Mouse (Mus musculus) embryonic facial prominence, embryonic 12.5 days (tissue): ENCODE results near the gene Zcchc4. TPM values are rescaled to one million over a fixed set of nuclear protein-coding genes. Genes with fewer than 3 reads are reported as not detected.

Experiments used
- ATAC-seq: fragments of 200-750 bp; cut with Nextera tagmentation; 2 replicates; pipeline ENCODE4 v1.8.0; 2017; ENCODE audit not compliant: insufficient number of reproducible peaks, insufficient read depth, low FRiP score, low TSS enrichment
- H3K27ac ChIP-seq: fragments of 300-500 bp; sonication (generic); 2 replicates; pipeline ENCODE4 v1.5.1; 2016; ENCODE audit warnings: mild to moderate bottlenecking
- H3K27me3 ChIP-seq: fragments of 300-500 bp; sonication (generic); 2 replicates; pipeline ENCODE4 v1.6.1; 2016; ENCODE audit warnings: mild to moderate bottlenecking, moderate library complexity
- H3K36me3 ChIP-seq: fragments of 300-500 bp; sonication (generic); 2 replicates; pipeline ENCODE4 v1.6.1; 2016; ENCODE audit warnings: mild to moderate bottlenecking
- H3K4me1 ChIP-seq: fragments of 300-500 bp; sonication (generic); 2 replicates; pipeline ENCODE4 v1.6.1; 2016
- H3K4me2 ChIP-seq: fragments of 300-500 bp; sonication (generic); replicated peaks from 2 replicates; pipeline ENCODE4 v1.6.1; 2016; ENCODE audit warnings: mild to moderate bottlenecking, moderate library complexity
- H3K4me3 ChIP-seq: fragments of 300-500 bp; sonication (generic); 2 replicates; pipeline ENCODE4 v1.5.1; 2016; ENCODE audit warnings: mild to moderate bottlenecking
- H3K9ac ChIP-seq: fragments of 300-500 bp; sonication (generic); 2 replicates; pipeline ENCODE4 v1.6.1; 2016; ENCODE audit warnings: mild to moderate bottlenecking, moderate library complexity
- H3K9me3 ChIP-seq: fragments of 300-500 bp; sonication (generic); 2 replicates; pipeline ENCODE4 v1.6.1; 2016; ENCODE audit warnings: mild to moderate bottlenecking, moderate library complexity
- WGBS: fragments of 180-500 bp; shearing (Covaris S2); methylation state at CpG from one replicate; pipeline ENCODE4 v1.1.7; 2016; 5-methylcytosine and 5-hydroxymethylcytosine counted together
- polyA plus RNA-seq: library from polyadenylated mRNA; unstranded; fragments of >200 nt; fragmentation: Nextera tagmentation; extraction: Ambion mirVana; gene quantifications from 2 replicates; pipeline ENCODE4 v1.2.1, GENCODE M21; 2016

Zcchc4 gene
- 21.1 and 22.3 TPM in 2 replicates for polyA plus RNA-seq

DNA sequence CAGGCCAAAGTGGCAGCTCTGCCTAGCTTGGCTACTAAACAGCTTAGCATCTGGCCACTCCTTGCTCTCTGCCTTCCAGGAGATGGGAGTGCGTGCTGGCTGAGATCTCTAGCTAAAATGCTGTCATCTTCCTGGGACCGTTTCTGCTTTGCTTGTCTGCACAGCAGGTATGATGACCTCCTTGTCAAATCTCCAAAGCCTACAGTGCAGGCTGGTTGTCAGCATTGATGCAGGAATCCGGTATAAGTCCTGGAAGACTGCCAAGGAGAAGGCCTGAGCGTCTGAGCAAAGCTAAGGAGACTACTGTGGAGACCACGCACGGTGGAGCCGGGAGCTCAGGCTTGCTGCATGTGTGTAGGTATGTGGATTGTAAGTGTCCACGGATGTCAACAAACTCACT lies at the start of gene Zcchc4:
Gene Zcchc4, plus strand, starts transcription at position 173 of the 400 bp plus-strand sequence.
- WGBS = 76% methylated on average over 8 of the region's 8 CpGs
- no peaks in the 10 kb centered on the region for H3K27me3 ChIP-seq
- ATAC-seq = no peak
- no peak within 1 kb of the TSS for H3K4me3 ChIP-seq
- H3K4me2 ChIP-seq = no peak within 1 kb of the TSS
- H3K9me3 ChIP-seq = no peaks in the 10 kb centered on the region
- no peaks in the 10 kb centered on the region for H3K4me1 ChIP-seq
- H3K9ac ChIP-seq = no peak within 1 kb of the TSS
- H3K27ac ChIP-seq = no peak within 1 kb of the TSS
- peaks cover 5% of the 10 kb centered on the region for H3K36me3 ChIP-seq

- H3K4me3 ChIP-seq = no peak overlapping the region
- WGBS = 86% methylated on average over 5 of the region's 5 CpGs
- no peaks in the 10 kb centered on the region for H3K36me3 ChIP-seq
- no peak overlapping the region for H3K27ac ChIP-seq
- no peaks in the 10 kb centered on the region for H3K27me3 ChIP-seq
- no peak for ATAC-seq
- no peaks in the 10 kb centered on the region for H3K9me3 ChIP-seq
- no peak overlapping the region for H3K9ac ChIP-seq
- no peak overlapping the region for H3K4me2 ChIP-seq
- H3K4me1 ChIP-seq = no peaks in the 10 kb centered on the region
Observed at GRCm38 (mm10) chr5:52727747-52728146, 47.5 kb upstream of the Zcchc4 start.

DNA sequence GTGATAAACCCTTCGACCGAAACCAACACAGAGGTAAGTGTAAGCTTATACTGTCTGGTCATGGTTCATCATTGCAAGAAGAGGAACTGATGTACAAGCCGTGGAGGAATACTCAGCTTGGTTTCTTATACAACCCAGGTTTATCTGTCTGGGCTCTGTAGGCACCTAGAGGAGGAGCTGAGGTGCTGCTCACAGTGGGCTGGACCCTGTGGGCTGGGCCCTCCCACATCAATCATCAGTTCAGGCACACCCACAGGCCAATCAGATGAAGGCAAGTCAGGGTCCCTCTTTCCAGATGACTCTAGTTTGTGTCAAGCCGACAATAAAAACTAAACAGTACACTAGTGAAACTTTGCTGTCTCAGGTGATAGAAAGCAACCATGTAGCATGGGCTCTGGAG lies 42.4 kb upstream of the Zcchc4 start:
- ATAC-seq = no peak
- no peaks in the 10 kb centered on the region for H3K27me3 ChIP-seq
- H3K27ac ChIP-seq = no peak overlapping the region
- H3K9ac ChIP-seq = no peak overlapping the region
- no peaks in the 10 kb centered on the region for H3K9me3 ChIP-seq
- WGBS = 73% methylated on average over 4 of the region's 4 CpGs
- H3K36me3 ChIP-seq = no peaks in the 10 kb centered on the region
- H3K4me3 ChIP-seq = no peak overlapping the region
- no peak overlapping the region for H3K4me2 ChIP-seq
- no peaks in the 10 kb centered on the region for H3K4me1 ChIP-seq

DNA sequence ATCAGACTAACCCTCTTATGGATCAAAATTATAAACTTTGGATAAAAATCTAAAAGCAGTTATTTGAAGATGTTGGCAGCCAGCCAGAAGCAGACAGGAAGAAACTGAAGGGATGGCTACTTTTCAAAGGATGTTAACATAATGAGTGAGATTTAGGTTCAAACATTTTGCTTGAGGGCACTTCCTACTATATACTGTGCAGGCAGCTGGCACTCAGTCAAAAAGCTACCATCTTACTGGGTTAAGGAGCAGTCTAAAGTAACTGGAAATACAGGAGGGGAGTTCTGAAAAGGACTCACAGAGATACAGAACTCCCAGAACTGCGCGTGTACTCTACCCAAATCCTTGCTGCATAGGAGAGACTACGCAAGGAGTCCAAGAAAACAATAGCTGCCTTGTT lies 39.2 kb upstream of the Zcchc4 start:
- WGBS = 35% methylated on average over 3 of the region's 3 CpGs
- Histone ChIP-seq H3K4me2 (no peak overlapping the region), H3K9me3 (no peaks in the 10 kb centered on the region), H3K27me3 (no peaks in the 10 kb centered on the region), H3K4me3 (no peak overlapping the region), H3K9ac (no peak overlapping the region), H3K36me3 (no peaks in the 10 kb centered on the region), H3K4me1 (no peaks in the 10 kb centered on the region), H3K27ac (no peak overlapping the region)
- ATAC-seq = no peak

GRCm38 (mm10) chr5:52741391-52742111 lies 33.7 kb upstream of the Zcchc4 start, which contains the start of gene Pi4k2b:
Pi4k2b (plus strand) TSS chr5:52741574.
- Histone ChIP-seq H3K4me1 (peaks cover 7% of the 10 kb centered on the region), H3K9me3 (no peaks in the 10 kb centered on the region), H3K36me3 (no peaks in the 10 kb centered on the region), H3K27me3 (no peaks in the 10 kb centered on the region), H3K9ac (peak within 1 kb of the TSS; percentile 74), H3K4me3 (peak within 1 kb of the TSS; percentile 83), H3K27ac (peak within 1 kb of the TSS; percentile 80), H3K4me2 (peak within 1 kb of the TSS; percentile 59)
- WGBS = under 1% methylated on average over 70 of the region's 75 CpGs
- ATAC-seq = peak; percentile 89

DNA sequence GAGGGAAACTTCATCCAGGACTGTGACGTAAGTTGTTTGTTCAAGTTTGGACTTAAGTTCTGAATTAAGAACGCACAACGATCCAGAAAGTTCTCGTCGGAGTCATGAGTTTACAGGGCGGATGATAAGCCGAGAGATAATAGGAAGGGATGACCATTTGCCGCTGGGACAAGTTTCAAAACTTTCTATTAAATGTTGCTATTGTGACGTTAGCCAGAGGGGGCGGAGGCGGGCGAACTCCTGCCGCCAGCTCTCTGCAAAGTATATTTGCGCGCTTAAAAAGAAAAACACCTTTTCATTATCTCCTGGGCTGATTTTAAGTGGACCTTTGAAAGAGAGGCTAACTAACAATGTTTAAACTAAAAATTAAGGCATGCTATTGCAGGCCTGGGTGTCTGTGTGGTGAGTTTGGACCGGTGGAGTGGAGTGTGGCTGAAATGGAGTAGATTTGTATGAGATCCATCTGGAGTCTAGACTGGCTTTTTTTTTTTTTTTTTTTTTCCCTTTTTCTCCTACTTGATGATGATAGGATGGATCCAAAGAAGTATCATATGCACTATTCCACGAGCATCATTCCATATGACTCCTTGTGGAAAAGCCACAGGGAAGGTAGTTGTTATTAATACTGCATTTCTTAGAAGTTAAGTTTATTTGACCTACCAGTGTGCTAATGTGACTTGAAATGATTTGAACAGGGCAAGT lies 32.9 kb upstream of the Zcchc4 start:
- peak overlapping the region; percentile 74 for H3K9ac ChIP-seq
- peak overlapping the region; percentile 80 for H3K27ac ChIP-seq

GRCm38 (mm10) chr5:52743231-52743630 lies 32.0 kb upstream of the Zcchc4 start:
- Histone ChIP-seq H3K9me3 (no peaks in the 10 kb centered on the region), H3K4me2 (peak overlapping the region; percentile 59), H3K27me3 (no peaks in the 10 kb centered on the region), H3K36me3 (no peaks in the 10 kb centered on the region), H3K4me3 (peak overlapping the region; percentile 83; the same call in 1 of the 2 replicates), H3K27ac (no peak overlapping the region), H3K4me1 (peaks cover 7% of the 10 kb centered on the region), H3K9ac (no peak overlapping the region)
- no peak for ATAC-seq
- 37% methylated on average over 4 of the region's 4 CpGs for WGBS

More for the DNA sequence above, 32.9 kb upstream of the Zcchc4 start:
- Histone ChIP-seq H3K36me3 (no peaks in the 10 kb centered on the region), H3K4me1 (peaks cover 7% of the 10 kb centered on the region), H3K4me2 (peak overlapping the region; percentile 59), H3K9me3 (no peaks in the 10 kb centered on the region), H3K4me3 (peak overlapping the region; percentile 83), H3K27me3 (no peaks in the 10 kb centered on the region)
- 2% methylated on average over 17 of the region's 17 CpGs for WGBS
- ATAC-seq = no peak

- Histone ChIP-seq H3K4me1 (peaks cover 7% of the 10 kb centered on the region), H3K4me3 (no peak overlapping the region), H3K36me3 (no peaks in the 10 kb centered on the region), H3K27me3 (no peaks in the 10 kb centered on the region), H3K9ac (no peak overlapping the region), H3K27ac (no peak overlapping the region), H3K9me3 (no peaks in the 10 kb centered on the region), H3K4me2 (no peak overlapping the region)
- no peak for ATAC-seq
Observed at GRCm38 (mm10) chr5:52746920-52747319, 28.3 kb upstream of the Zcchc4 start.

- H3K4me1 ChIP-seq = no peaks in the 10 kb centered on the region
- no peak overlapping the region for H3K4me3 ChIP-seq
- no peak overlapping the region for H3K9ac ChIP-seq
- 74% methylated on average over 5 of the region's 5 CpGs for WGBS
- no peak overlapping the region for H3K27ac ChIP-seq
- H3K4me2 ChIP-seq = no peak overlapping the region
- H3K27me3 ChIP-seq = no peaks in the 10 kb centered on the region
- H3K36me3 ChIP-seq = peaks cover 6% of the 10 kb centered on the region; the same call in 1 of the 2 replicates
- ATAC-seq = no peak
- no peaks in the 10 kb centered on the region for H3K9me3 ChIP-seq
Observed at GRCm38 (mm10) chr5:52748732-52749131, 26.5 kb upstream of the Zcchc4 start.

- no peak overlapping the region for H3K27ac ChIP-seq
- no peaks in the 10 kb centered on the region for H3K4me1 ChIP-seq
- H3K9ac ChIP-seq = no peak overlapping the region
- WGBS = 69% methylated on average over 9 of the region's 9 CpGs
- ATAC-seq = no peak
- H3K4me2 ChIP-seq = no peak overlapping the region
- peaks cover 6% of the 10 kb centered on the region; the same call in 1 of the 2 replicates for H3K36me3 ChIP-seq
- no peaks in the 10 kb centered on the region for H3K27me3 ChIP-seq
- H3K9me3 ChIP-seq = no peaks in the 10 kb centered on the region
- H3K4me3 ChIP-seq = no peak overlapping the region
Observed at GRCm38 (mm10) chr5:52753146-52753545, 22.1 kb upstream of the Zcchc4 start.

DNA sequence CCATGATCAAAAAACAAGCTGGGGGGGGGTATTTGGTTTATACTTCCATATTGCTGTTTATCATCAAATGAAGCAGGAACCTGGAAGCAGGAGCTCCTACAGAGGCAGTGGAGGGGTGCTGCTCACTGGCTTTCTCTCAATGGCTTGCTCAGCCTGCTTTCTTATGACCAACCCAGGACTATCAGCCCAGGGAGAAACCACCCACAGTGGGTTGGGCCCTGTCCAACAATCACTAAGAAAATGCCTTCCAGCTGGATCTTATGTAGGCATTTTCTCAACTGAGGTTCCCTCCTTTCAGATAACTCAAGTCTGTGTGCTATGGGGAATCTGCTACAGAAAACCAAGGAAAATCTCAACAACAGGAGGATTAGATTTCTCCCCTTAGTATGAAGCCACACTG lies 21.0 kb upstream of the Zcchc4 start:
- Histone ChIP-seq H3K4me2 (no peak overlapping the region), H3K27me3 (no peaks in the 10 kb centered on the region), H3K9ac (no peak overlapping the region), H3K27ac (no peak overlapping the region), H3K4me1 (no peaks in the 10 kb centered on the region), H3K9me3 (no peaks in the 10 kb centered on the region), H3K36me3 (peaks cover 6% of the 10 kb centered on the region; the same call in 1 of the 2 replicates), H3K4me3 (no peak overlapping the region)
- no peak for ATAC-seq

GRCm38 (mm10) chr5:52755337-52755736 lies 19.9 kb upstream of the Zcchc4 start:
- H3K4me3 ChIP-seq = no peak overlapping the region
- no peaks in the 10 kb centered on the region for H3K27me3 ChIP-seq
- 93% methylated on average over 3 of the region's 3 CpGs for WGBS
- H3K4me2 ChIP-seq = no peak overlapping the region
- peaks cover 6% of the 10 kb centered on the region; the same call in 1 of the 2 replicates for H3K36me3 ChIP-seq
- H3K4me1 ChIP-seq = no peaks in the 10 kb centered on the region
- no peak overlapping the region for H3K9ac ChIP-seq
- ATAC-seq = no peak
- H3K9me3 ChIP-seq = no peaks in the 10 kb centered on the region
- no peak overlapping the region for H3K27ac ChIP-seq
